Mouse (Mus musculus): ENCODE measurements at regions not wholly inside any gene's neighbourhood (a gene's known extent, or its start where the extent isn't known, plus 50 kb on each side); places are given as distances from the start of the nearest gene placed in this dataset. TPM values are rescaled to one million over a fixed set of nuclear protein-coding genes. Genes with fewer than 3 reads are reported as not detected.

DNA sequence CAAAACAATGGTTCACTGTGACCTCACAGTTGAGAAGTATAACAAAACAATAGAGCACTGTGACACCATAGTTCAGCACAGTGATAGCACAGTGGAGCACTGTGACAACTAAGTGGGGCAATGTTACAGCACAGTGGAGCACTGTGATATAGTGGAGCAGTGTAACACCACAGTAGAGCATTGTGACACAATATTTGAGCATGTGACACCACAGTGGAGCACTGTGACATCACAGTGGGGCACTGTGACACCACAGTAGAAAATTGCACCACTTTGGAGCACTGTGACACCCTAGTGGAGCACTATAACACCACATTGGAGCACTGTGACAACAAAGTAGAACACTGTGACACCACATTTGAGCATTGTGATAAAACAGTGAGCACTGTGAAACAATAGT is 2735.6 kb upstream of the Gm8797 start:
- H3K27me3 ChIP-seq (ENCODE audit: control insufficient read depth, insufficient read depth, low read length): no peaks in the 10 kb centered on the region
- peak; percentile 7 for DNase-seq (ENCODE audit: low spot score)
- no peak overlapping the region for H3K9ac ChIP-seq (ENCODE audit: low read length)
- H3K4me2 ChIP-seq (replicated peaks; ENCODE audit: low read depth): no peak overlapping the region
- peak; percentile 50; the same call in 1 of the 2 replicates for ATAC-seq (ENCODE audit: low FRiP score, low TSS enrichment)
- no peaks in the 10 kb centered on the region for H3K4me1 ChIP-seq (replicated peaks; ENCODE audit: control insufficient read depth, insufficient read depth)
- no peak overlapping the region for H3K4me3 ChIP-seq (ENCODE audit: low read depth, low read length)
- 0 out of 2 replicates have a peak, but pooled peaks cover 2% of the 10 kb centered on the region for H3K9me3 ChIP-seq (ENCODE audit: control insufficient read depth, low read length)
- TF ChIP-seq EP300 (optimal IDR thresholded peaks at IDR 0.05): no peak
- TF ChIP-seq CTCF (IDR thresholded peaks at IDR 0.05; ENCODE audit: low read depth): no peak
- no peak overlapping the region for H3K27ac ChIP-seq (replicated peaks)
- H3K36me3 ChIP-seq (ENCODE audit: control insufficient read depth, insufficient read depth, low read length): no peaks in the 10 kb centered on the region

DNA sequence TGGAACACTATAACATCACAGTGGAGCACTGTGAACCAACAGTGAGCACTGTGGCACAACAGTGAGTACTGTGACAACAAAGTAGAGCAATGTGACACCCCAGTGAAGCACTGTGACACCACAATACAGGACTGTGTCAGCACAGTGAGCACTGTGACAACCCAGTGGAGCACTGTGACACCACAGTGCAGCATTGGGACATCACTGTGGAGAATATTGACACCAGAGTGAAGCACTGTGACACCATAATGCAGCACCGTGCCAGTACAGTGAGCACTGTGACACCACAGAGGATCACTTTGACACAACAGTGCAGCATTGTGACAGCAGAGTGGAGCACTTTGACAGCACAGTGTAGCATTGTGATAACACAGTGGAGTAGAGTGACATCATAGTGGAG is 2734.0 kb upstream of the Gm8797 start:
- H3K9me3 ChIP-seq (ENCODE audit: control insufficient read depth, low read length): 0 out of 2 replicates have a peak, but pooled peaks cover 2% of the 10 kb centered on the region
- DNase-seq (ENCODE audit: low spot score) (peak; percentile 2), ATAC-seq (ENCODE audit: low FRiP score, low TSS enrichment) (no peak)
- no peak overlapping the region for H3K27ac ChIP-seq (replicated peaks)
- no peaks in the 10 kb centered on the region for H3K27me3 ChIP-seq (ENCODE audit: control insufficient read depth, insufficient read depth, low read length)
- WGBS: 88% methylated on average over 1 of the region's 1 CpGs
- no peaks in the 10 kb centered on the region for H3K36me3 ChIP-seq (ENCODE audit: control insufficient read depth, insufficient read depth, low read length)
- TF ChIP-seq CTCF (IDR thresholded peaks at IDR 0.05; ENCODE audit: low read depth) (no peak), EP300 (optimal IDR thresholded peaks at IDR 0.05) (no peak)
- H3K9ac ChIP-seq (ENCODE audit: low read length): no peak overlapping the region
- no peak overlapping the region for H3K4me3 ChIP-seq (ENCODE audit: low read depth, low read length)
- no peaks in the 10 kb centered on the region for H3K4me1 ChIP-seq (replicated peaks; ENCODE audit: control insufficient read depth, insufficient read depth)
- H3K4me2 ChIP-seq (replicated peaks; ENCODE audit: low read depth): no peak overlapping the region

DNA sequence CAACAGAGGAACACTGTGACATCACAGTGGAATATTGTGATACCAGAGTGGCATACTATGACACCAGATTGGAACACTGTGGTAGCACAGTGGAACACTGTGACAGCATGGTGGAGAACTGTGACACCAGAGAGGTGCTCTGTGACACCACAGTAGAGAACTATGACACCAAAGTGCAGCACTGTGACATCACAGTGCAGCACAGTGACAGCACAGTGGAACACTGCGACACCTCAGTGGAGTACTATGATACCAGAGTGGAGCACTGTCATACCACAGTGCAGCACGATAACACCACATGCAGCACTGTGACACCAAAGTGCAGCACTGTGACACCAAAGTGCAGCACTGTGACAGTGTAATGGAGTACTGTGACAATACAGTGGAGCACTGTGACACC is 2717.8 kb upstream of the Gm8797 start:
- TF ChIP-seq EP300 (optimal IDR thresholded peaks at IDR 0.05) (no peak), CTCF (IDR thresholded peaks at IDR 0.05; ENCODE audit: low read depth) (no peak)
- Histone ChIP-seq H3K27ac (replicated peaks) (no peak overlapping the region), H3K4me1 (replicated peaks; ENCODE audit: control insufficient read depth, insufficient read depth) (no peaks in the 10 kb centered on the region), H3K4me3 (ENCODE audit: low read depth, low read length) (no peak overlapping the region), H3K36me3 (ENCODE audit: control insufficient read depth, insufficient read depth, low read length) (no peaks in the 10 kb centered on the region), H3K9me3 (ENCODE audit: control insufficient read depth, low read length) (no peaks in the 10 kb centered on the region), H3K27me3 (ENCODE audit: control insufficient read depth, insufficient read depth, low read length) (no peaks in the 10 kb centered on the region), H3K4me2 (replicated peaks; ENCODE audit: low read depth) (no peak overlapping the region), H3K9ac (ENCODE audit: low read length) (no peak overlapping the region)
- 86% methylated on average over 2 of the region's 2 CpGs for WGBS
- no peak for ATAC-seq (ENCODE audit: low FRiP score, low TSS enrichment)
- DNase-seq (ENCODE audit: low spot score): peak; percentile 2

Small RNAs in the stretch of these regions (microRNA-seq; reads per million reads assigned to microRNA genes)
- not detected for gene Gm27460
- not detected for gene Gm28002
